Mouse (Mus musculus) heart, postnatal 0 days (tissue): Measurements from ENCODE around the gene Nanos3. TPM values are rescaled to one million over a fixed set of nuclear protein-coding genes. Genes with fewer than 3 reads are reported as not detected.
A peak's percentile ranks its signal among the peaks of the same experiment; 100 is the strongest.

Source experiments
- ATAC-seq: fragments of 200-750 bp; cut with Nextera tagmentation; 2 replicates; pipeline ENCODE4 v1.8.0; 2017; ENCODE audit warnings: low read depth, moderate number of reproducible peaks, moderate library complexity; ENCODE audit not compliant: insufficient read depth
- DNase-seq: peaks from one replicate; pipeline ENCODE4 v3.0.0-alpha.2; 2016; ENCODE audit warnings: low spot score
- H3K27ac ChIP-seq: fragments of 300-500 bp; sonication (generic); 2 replicates; pipeline ENCODE4 v1.5.1; 2014; ENCODE audit warnings: low read depth, mild to moderate bottlenecking
- H3K27me3 ChIP-seq: fragments of 300-500 bp; sonication (generic); 2 replicates; pipeline ENCODE4 v1.6.1; 2014; ENCODE audit warnings: low read length, mixed read lengths; ENCODE audit not compliant: control insufficient read depth, insufficient read depth
- H3K36me3 ChIP-seq: fragments of 300-500 bp; sonication (generic); replicated peaks from 2 replicates; pipeline ENCODE4 v1.6.1; 2014; ENCODE audit warnings: low read length, mixed read lengths; ENCODE audit not compliant: control insufficient read depth, insufficient read depth
- H3K4me1 ChIP-seq: fragments of 300-500 bp; sonication (generic); 2 replicates; pipeline ENCODE4 v1.6.1; 2014; ENCODE audit warnings: antibody characterized with exemption; ENCODE audit not compliant: control insufficient read depth, insufficient read depth
- H3K4me2 ChIP-seq: fragments of 300-500 bp; sonication (generic); 2 replicates; pipeline ENCODE4 v1.6.1; 2014; ENCODE audit warnings: low read depth, mild to moderate bottlenecking, low read length, moderate library complexity
- H3K4me3 ChIP-seq: fragments of 300-500 bp; sonication (generic); 2 replicates; pipeline ENCODE4 v1.5.1; 2014; ENCODE audit warnings: low read depth, low read length
- H3K9ac ChIP-seq: fragments of 300-500 bp; sonication (generic); replicated peaks from 2 replicates; pipeline ENCODE4 v1.6.1; 2014; ENCODE audit warnings: low read depth, low read length, mixed read lengths
- H3K9me3 ChIP-seq: fragments of 300-500 bp; sonication (generic); replicated peaks from 2 replicates; pipeline ENCODE4 v1.6.1; 2016; ENCODE audit warnings: low read length; ENCODE audit not compliant: control insufficient read depth
- CTCF ChIP-seq: IDR thresholded peaks from 2 replicates; pipeline ENCODE4 v1.5.1; 2016; ENCODE audit warnings: antibody characterized with exemption, control low read depth, low read depth
- EP300 ChIP-seq: IDR thresholded peaks from 2 replicates; pipeline ENCODE4 v1.6.1; 2016; ENCODE audit warnings: antibody characterized with exemption, low read depth
- WGBS: fragments of 180-500 bp; shearing (Covaris S2); extraction: QIAGEN DNeasy Blood & Tissue Kit; methylation state at CpG from one replicate; pipeline ENCODE4 v1.1.7; 2014; 5-methylcytosine and 5-hydroxymethylcytosine counted together
- polyA plus RNA-seq: library from polyadenylated mRNA; unstranded; fragments of >200 nt; fragmentation: Nextera tagmentation; extraction: Ambion mirVana; gene quantifications from 2 replicates; pipeline ENCODE4 v1.2.1, GENCODE M21; 2015
- total RNA-seq: library from RNA; depleted of rRNA; stranded (reverse); fragments of >200 nt; gene quantifications from 2 replicates; pipeline ENCODE4 v1.2.3, GENCODE M21; 2014; ENCODE audit warnings: low replicate concordance

Nanos3 gene
- total and polyA plus RNA-seq, 2 experiments from 2014 or later, result 4.6 TPM; not detected in 1

- H3K27me3 ChIP-seq, result no peaks in the 10 kb centered on the region
- peaks cover 17% of the 10 kb centered on the region for H3K36me3 ChIP-seq
- H3K9me3 ChIP-seq, result no peaks in the 10 kb centered on the region
- peak overlapping the region; percentile 69 for H3K4me3 ChIP-seq
- WGBS, result 8% methylated on average over 14 of the region's 14 CpGs
- TF ChIP-seq EP300 (no peak), CTCF (no peak)
- DNase-seq (no peak), ATAC-seq (peak; percentile 22; the same call in 1 of the 2 replicates)
- peak overlapping the region; percentile 94 for H3K4me2 ChIP-seq
- no peak overlapping the region for H3K27ac ChIP-seq
- H3K4me1 ChIP-seq, result peaks cover 17% of the 10 kb centered on the region
- H3K9ac ChIP-seq, result peak overlapping the region; percentile 71
Measured at GRCm38 (mm10) chr8:84147324-84147766, 37.7 kb downstream of the Nanos3 start.

- Histone ChIP-seq H3K27ac (no peak overlapping the region), H3K27me3 (no peaks in the 10 kb centered on the region), H3K4me1 (peaks cover 17% of the 10 kb centered on the region), H3K4me2 (no peak overlapping the region), H3K36me3 (peaks cover 41% of the 10 kb centered on the region), H3K9me3 (no peaks in the 10 kb centered on the region), H3K4me3 (no peak overlapping the region), H3K9ac (no peak overlapping the region)
- TF ChIP-seq EP300, result no peak
- no peak for TF ChIP-seq CTCF
- DNase-seq (no peak), ATAC-seq (no peak)
- 87% methylated on average over 8 of the region's 8 CpGs for WGBS
Measured at GRCm38 (mm10) chr8:84144636-84145245, 40.3 kb downstream of the Nanos3 start.

GRCm38 (mm10) chr8:84140838-84141237 is 44.2 kb downstream of the Nanos3 start:
- Histone ChIP-seq H3K9me3 (no peaks in the 10 kb centered on the region), H3K9ac (no peak overlapping the region), H3K36me3 (peaks cover 81% of the 10 kb centered on the region), H3K4me1 (no peaks in the 10 kb centered on the region), H3K27ac (no peak overlapping the region), H3K27me3 (no peaks in the 10 kb centered on the region), H3K4me2 (no peak overlapping the region), H3K4me3 (no peak overlapping the region)
- ATAC-seq (no peak), DNase-seq (no peak)
- whole genome bisulfite sequencing, result 84% methylated on average over 4 of the region's 4 CpGs
- TF ChIP-seq EP300 (no peak), CTCF (no peak)

GRCm38 (mm10) chr8:84137848-84138247 is 47.2 kb downstream of the Nanos3 start:
- ATAC-seq (no peak), DNase-seq (no peak)

GRCm38 (mm10) chr8:84132225-84132624 is 52.8 kb downstream of the Nanos3 start:
- Histone ChIP-seq H3K36me3 (peaks cover 48% of the 10 kb centered on the region), H3K9me3 (no peaks in the 10 kb centered on the region), H3K27me3 (no peaks in the 10 kb centered on the region), H3K4me3 (no peak overlapping the region), H3K4me1 (no peaks in the 10 kb centered on the region), H3K4me2 (no peak overlapping the region), H3K9ac (no peak overlapping the region), H3K27ac (no peak overlapping the region)
- TF ChIP-seq CTCF (no peak), EP300 (no peak)
- WGBS, result 73% methylated on average over 8 of the region's 8 CpGs
- DNase-seq (no peak), ATAC-seq (no peak)

More at GRCm38 (mm10) chr8:84137848-84138247, 47.2 kb downstream of the Nanos3 start:
- no peak overlapping the region for H3K9ac ChIP-seq
- H3K27me3 ChIP-seq, result no peaks in the 10 kb centered on the region
- H3K27ac ChIP-seq, result no peak overlapping the region
- H3K4me2 ChIP-seq, result no peak overlapping the region
- 86% methylated on average over 3 of the region's 3 CpGs for WGBS
- no peaks in the 10 kb centered on the region for H3K9me3 ChIP-seq
- H3K36me3 ChIP-seq, result peaks cover 97% of the 10 kb centered on the region
- H3K4me3 ChIP-seq, result no peak overlapping the region
- TF ChIP-seq CTCF, result no peak
- TF ChIP-seq EP300, result no peak
- H3K4me1 ChIP-seq, result no peaks in the 10 kb centered on the region

GRCm38 (mm10) chr8:84130806-84131205 is 54.2 kb downstream of the Nanos3 start:
- Histone ChIP-seq H3K4me3 (no peak overlapping the region), H3K9me3 (no peaks in the 10 kb centered on the region), H3K4me2 (no peak overlapping the region), H3K27ac (no peak overlapping the region), H3K9ac (no peak overlapping the region), H3K36me3 (peaks cover 34% of the 10 kb centered on the region), H3K27me3 (no peaks in the 10 kb centered on the region), H3K4me1 (no peaks in the 10 kb centered on the region)
- ATAC-seq (0 out of 2 replicates have a peak, but pooled peaks have one; percentile 21), DNase-seq (no peak)
- WGBS, result 42% methylated on average over 30 of the region's 30 CpGs
- TF ChIP-seq CTCF (no peak), EP300 (no peak)
